Mouse (Mus musculus) neutrophil, adult 59 days (primary cell): ENCODE results near the gene Eif2ak2. TPM values are rescaled to one million over a fixed set of nuclear protein-coding genes. Genes with fewer than 3 reads are reported as not detected.

Experiments
- total RNA-seq, 2 experiments: library from RNA; stranded (reverse); gene quantifications; 1 replicate in 1 of 2; 2 replicates in 1 of 2; pipeline ENCODE4 v1.2.4; 2023

Gene Eif2ak2
- 10 to 100 TPM; 28.4 to 31.6 TPM for total RNA-seq

GRCm38 (mm10) chr17:78882401-78883112, at the start of gene Eif2ak2:
TSS of gene Eif2ak2 (minus strand) at chr17:78882573.

GRCm38 (mm10) chr17:78916369-78916813, 34.0 kb upstream of the Eif2ak2 start, which contains the start of gene Cebpzos:
TSS of gene Cebpzos (plus strand) at chr17:78916500.

GRCm38 (mm10) chr17:78906892-78907291, 24.5 kb upstream of the Eif2ak2 start, which contains the start of gene Sult6b1:
TSS of gene Sult6b1 (minus strand) at chr17:78906992.

GRCm38 (mm10) chr17:78834856-78835835, 47.2 kb downstream of the Eif2ak2 start, which contains the start of the genes Heatr5b and Gpatch11:
TSS of gene Heatr5b (minus strand) at chr17:78835364.
TSS of gene Gpatch11 (plus strand) at chr17:78835567.

Other genes with a start within 250 kb of the Eif2ak2 start
- gene Strn, start 145.4 kb downstream of the Eif2ak2 start, total RNA-seq: 10 to 100 TPM; 41.3 to 41.6 TPM
- 10 to 100 TPM; 20.0 to 21.3 TPM for gene Heatr5b, start 47.2 kb downstream of the Eif2ak2 start, total RNA-seq
- gene Gpatch11, start 47.0 kb downstream of the Eif2ak2 start, total RNA-seq: 10 to 100 TPM; 22.9 to 24.1 TPM
- not detected for gene Sult6b1, start 24.4 kb upstream of the Eif2ak2 start, total RNA-seq
- gene Cebpzos, start 33.9 kb upstream of the Eif2ak2 start, total RNA-seq: 1 to 10 TPM; 6.9 TPM
- gene Cebpz, start 54.5 kb upstream of the Eif2ak2 start, total RNA-seq: 10 to 100 TPM; 67.5 to 70.8 TPM
- gene Ndufaf7, start 54.6 kb upstream of the Eif2ak2 start, total RNA-seq: 10 to 100 TPM; 22.1 to 25.8 TPM
- gene Prkd3, start 138.2 kb upstream of the Eif2ak2 start, total RNA-seq: 10 to 100 TPM; 46.0 to 54.2 TPM
- gene Qpct, start 169.3 kb upstream of the Eif2ak2 start, total RNA-seq: 1 to 10 TPM; 6.3 to 7.7 TPM